Mouse (Mus musculus): ENCODE results near the gene Syt12.

Gene Syt12

DNA sequence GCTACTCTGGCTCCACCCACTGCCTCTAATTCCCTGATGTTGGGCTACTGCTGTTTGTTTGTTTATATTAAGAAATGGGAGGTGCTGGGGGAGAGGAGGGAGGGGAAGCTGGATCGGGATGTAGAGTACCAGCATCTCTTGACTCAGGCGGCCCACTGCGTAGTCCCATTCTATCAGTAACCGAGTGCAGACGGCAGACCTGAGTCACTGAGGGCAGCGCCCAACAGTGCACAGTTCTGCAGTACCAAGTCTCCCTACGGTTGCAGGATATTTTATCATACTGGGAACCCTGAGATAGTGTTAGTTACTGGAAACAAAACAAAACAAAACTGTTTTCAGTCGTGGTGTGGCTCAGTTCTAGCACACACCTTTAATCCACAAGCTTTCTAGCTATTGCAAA lies 26.1 kb downstream of the Syt12 start:
- in situ Hi-C loops (cut with MboI; ENCODE audit: unreplicated experiment in 2 of 2): no loop called here

DNA sequence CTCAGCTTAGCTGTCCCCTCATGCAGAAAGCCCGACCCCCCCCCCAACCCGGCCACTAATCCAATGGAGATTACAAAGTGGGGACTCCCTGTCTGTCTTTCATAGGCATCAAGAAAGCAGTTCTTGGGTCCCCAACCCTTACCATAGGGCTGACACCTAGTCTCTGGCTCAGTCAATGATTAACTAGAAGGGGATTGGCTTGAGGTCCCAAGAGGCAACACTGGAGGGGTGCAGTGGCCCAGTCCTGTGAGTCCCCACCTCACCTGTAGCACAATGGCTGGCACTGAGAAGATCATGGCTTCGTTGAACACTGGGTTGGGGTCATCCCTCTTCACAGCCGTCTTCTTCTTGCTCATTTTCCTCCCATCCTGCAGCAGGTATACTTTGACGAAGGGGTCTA lies 26.6 kb downstream of the Syt12 start:
- in situ Hi-C loops (cut with MboI; ENCODE audit: unreplicated experiment in 2 of 2): no loop called here

GRCm38 (mm10) chr19:4449230-4449629 lies 28.0 kb downstream of the Syt12 start:
- in situ Hi-C loops (cut with MboI; ENCODE audit: unreplicated experiment in 2 of 2): loop anchor here in 1 of 2 experiments (25.0 kb wide), 1 partner anchor 362 kb away; the partner anchor contains the start of genes Cabp2, Cdk2ap2 and Pitpnm1

DNA sequence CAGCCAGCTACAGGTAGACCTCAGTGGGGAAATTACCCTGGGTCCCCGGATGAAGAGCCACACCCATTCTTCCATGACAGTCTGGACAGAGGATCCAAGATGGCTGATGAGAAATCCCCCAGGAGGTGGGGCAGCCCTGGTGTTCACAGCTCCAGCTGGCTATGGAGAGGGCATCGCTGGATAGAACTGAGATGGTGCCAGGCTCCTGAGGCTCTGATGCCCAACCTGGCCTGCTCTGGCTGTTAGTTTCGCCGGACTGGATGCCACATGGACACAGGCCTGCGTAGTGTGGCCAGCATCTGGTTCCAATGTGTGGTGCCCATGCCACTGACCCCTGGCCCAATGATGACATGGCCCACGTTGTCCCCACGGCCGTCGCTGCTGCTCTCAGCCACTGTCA lies 29.8 kb downstream of the Syt12 start:
- in situ Hi-C loops (cut with MboI; ENCODE audit: unreplicated experiment in 2 of 2): loop anchor here in 1 of 2 experiments (25.0 kb wide), 1 partner anchor 360 kb away; the partner anchor contains the start of genes Cabp2, Cdk2ap2 and Pitpnm1

DNA sequence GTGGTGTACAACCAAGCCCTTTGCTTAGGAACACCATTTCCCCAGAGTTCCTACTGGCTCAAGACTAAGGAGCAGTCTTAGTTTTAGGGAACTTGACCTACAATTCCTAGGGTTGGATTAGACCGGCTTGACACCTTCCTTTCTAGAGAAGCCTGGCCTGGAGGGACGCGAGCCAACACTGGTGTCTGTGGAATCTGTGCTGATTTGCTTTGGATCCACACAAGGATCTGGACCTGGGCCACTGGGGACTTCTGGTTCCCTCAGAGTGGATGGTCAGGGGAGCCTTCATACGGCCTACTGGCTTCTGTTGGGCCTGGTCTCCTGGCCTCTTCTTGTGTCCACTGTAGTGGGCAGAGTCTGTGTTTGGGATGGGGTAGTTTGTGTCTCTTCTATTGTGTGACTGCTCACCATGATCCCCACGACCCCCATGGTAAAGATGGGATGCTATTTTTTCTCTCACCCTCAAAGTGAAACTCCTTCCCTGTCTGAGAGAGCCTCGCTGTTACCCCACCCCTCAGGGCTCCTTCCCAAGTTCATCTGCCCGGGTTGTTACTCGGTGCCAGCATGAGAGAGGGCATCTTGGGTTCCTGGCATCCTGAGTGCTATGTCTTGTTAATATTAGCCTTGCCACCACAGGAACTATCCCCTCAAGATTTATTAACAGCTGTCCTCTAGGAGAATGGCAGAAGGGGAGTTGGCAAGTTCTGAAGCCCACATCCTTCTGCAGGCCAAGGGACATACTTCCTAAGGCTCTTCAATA lies 30.4 kb downstream of the Syt12 start:
- in situ Hi-C loops (cut with MboI; ENCODE audit: unreplicated experiment in 2 of 2): loop anchor here in 1 of 2 experiments (25.0 kb wide), 1 partner anchor 360 kb away; the partner anchor contains the start of genes Cabp2, Cdk2ap2 and Pitpnm1

DNA sequence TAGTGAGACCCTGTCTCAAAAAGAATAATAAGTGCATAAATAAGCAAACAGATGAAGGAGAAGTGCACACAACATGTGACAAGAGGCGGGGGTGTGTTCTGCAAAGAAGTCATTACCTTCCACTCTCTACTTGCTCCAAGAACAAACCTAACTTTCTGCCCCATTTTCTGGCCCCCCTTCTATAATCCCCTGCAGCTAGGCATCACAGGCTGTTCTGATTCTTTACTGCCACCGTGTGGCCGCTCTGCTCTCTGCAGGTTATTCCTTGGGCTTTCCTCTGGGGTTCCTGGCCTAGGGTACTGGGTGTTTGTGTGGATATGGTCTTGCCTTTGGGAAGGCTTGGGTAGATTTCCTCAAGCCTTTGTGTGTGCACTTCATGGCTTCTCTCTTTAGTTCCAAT lies 34.8 kb downstream of the Syt12 start:
- in situ Hi-C loops (cut with MboI; ENCODE audit: unreplicated experiment in 2 of 2): loop anchor here in 1 of 2 experiments (25.0 kb wide), 1 partner anchor 355 kb away; the partner anchor contains the start of genes Cabp2, Cdk2ap2 and Pitpnm1

DNA sequence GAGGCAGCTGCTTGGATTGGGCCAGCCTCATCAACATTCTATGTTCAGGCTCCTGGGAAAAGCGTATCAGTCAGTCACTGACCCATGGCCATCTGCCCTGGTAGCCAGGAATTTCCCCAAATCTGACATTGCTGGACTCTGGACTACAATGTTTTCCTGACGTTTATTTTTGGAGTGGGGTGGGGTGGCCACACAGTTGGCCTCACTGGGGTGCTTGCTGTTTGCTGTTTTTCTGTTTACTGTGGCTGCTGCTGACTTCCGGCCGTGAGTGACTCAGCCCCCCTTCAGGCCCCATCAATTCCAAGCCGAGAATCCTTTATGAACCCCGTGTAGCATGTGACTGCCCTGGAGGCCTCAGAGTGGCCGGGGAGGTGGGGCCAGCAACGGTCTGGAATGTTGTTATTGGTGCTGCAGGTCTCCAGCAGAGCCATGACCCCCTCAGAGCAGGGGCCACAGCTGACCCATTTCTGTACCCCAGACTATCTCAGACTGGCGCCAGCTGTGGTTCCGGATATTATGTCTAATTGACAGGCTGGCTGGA lies 35.6 kb downstream of the Syt12 start:
- in situ Hi-C loops (cut with MboI; ENCODE audit: unreplicated experiment in 2 of 2): loop anchor here in 1 of 2 experiments (25.0 kb wide), 1 partner anchor 354 kb away; the partner anchor contains the start of genes Cabp2, Cdk2ap2 and Pitpnm1

DNA sequence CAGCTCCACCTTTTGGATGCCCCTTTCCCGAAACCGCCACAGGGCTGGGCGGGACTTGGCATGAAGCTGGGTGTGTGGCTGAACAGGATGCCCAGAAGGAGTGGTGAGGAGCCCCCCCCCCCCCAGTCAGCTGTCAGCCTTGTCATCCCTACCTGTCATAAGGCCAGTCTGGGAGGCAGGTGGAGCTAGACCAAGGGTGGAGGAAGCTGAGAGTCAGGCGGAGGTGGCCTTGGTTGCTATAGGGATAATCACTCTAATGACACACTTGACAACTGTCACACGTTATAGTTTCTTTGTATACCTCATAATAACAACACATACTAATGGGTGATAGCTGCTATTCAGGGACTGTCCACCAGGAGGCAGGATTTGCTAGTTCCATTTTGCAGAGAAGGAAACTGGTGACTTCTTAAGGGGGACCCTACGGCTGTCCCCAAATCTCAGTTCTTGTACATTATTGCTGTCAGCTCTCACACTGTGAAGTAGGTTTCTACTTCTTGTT lies 36.1 kb downstream of the Syt12 start:
- in situ Hi-C loops (cut with MboI; ENCODE audit: unreplicated experiment in 2 of 2): loop anchor here in 1 of 2 experiments (25.0 kb wide), 1 partner anchor 354 kb away; the partner anchor contains the start of genes Cabp2, Cdk2ap2 and Pitpnm1

DNA sequence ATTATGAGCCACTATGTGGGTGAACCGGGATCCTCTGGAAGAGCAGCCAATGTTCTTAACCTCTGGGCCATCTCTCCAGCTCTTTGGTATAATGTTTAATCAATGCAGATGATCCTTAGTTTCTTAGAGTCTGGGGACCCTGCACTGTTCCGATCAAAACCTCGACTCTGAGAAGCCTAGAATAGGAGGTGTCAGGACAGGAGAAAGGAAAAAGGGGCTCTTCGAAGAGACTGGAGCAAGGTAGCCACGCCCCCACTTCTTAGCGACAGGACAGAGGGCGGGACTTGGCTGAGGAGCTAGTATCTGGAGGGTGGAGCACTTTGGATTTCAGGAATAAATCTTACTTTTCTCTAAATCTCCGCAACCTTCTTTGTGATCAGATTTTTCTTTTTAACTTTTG lies 37.0 kb downstream of the Syt12 start:
- in situ Hi-C loops (cut with MboI; ENCODE audit: unreplicated experiment in 2 of 2): loop anchor here in 1 of 2 experiments (25.0 kb wide), 1 partner anchor 353 kb away; the partner anchor contains the start of genes Cabp2, Cdk2ap2 and Pitpnm1

- in situ Hi-C loops (cut with MboI; ENCODE audit: unreplicated experiment in 2 of 2): loop anchor here in 1 of 2 experiments (25.0 kb wide), 1 partner anchor 352 kb away; the partner anchor contains the start of genes Cabp2, Cdk2ap2 and Pitpnm1
Observed at GRCm38 (mm10) chr19:4439161-4439801, 38.0 kb downstream of the Syt12 start, which contains the start of gene Rhod. Rhod (minus strand) TSS chr19:4439432.

GRCm38 (mm10) chr19:4438791-4439160 lies 38.5 kb downstream of the Syt12 start:
- in situ Hi-C loops (cut with MboI; ENCODE audit: unreplicated experiment in 2 of 2): loop anchor here in 1 of 2 experiments (25.0 kb wide), 1 partner anchor 351 kb away; the partner anchor contains the start of genes Cabp2, Cdk2ap2 and Pitpnm1

GRCm38 (mm10) chr19:4437886-4438285 lies 39.4 kb downstream of the Syt12 start:
- in situ Hi-C loops (cut with MboI; ENCODE audit: unreplicated experiment in 2 of 2): loop anchor here in 1 of 2 experiments (25.0 kb wide), 1 partner anchor 351 kb away; the partner anchor contains the start of genes Cabp2, Cdk2ap2 and Pitpnm1

- in situ Hi-C loops (cut with MboI; ENCODE audit: unreplicated experiment in 2 of 2): loop anchor here in 1 of 2 experiments (25.0 kb wide), 1 partner anchor 349 kb away; the partner anchor contains the start of genes Cabp2, Cdk2ap2 and Pitpnm1
Observed at GRCm38 (mm10) chr19:4436254-4436653, 41.0 kb downstream of the Syt12 start.

DNA sequence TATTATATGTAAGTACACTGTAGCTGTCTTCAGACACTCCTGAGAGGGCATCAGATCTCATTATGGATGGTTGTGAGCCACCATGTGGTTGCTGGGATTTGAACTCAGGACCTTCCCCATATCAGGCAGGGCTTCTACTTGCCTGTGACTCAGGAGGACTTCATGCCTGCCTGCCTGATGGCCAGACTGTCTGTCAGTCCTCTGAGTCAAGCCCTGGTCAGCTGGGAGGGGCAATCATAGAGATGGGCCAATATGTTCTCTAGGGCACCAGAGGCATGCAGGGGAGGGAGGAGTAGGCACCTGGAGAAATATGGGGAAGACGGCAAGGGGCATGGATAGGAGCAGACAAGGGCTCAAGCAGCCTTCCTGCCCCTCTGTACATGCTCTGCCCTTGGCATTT lies 42.2 kb downstream of the Syt12 start:
- in situ Hi-C loops (cut with MboI; ENCODE audit: unreplicated experiment in 2 of 2): loop anchor here in 1 of 2 experiments (25.0 kb wide), 1 partner anchor 348 kb away; the partner anchor contains the start of genes Cabp2, Cdk2ap2 and Pitpnm1

DNA sequence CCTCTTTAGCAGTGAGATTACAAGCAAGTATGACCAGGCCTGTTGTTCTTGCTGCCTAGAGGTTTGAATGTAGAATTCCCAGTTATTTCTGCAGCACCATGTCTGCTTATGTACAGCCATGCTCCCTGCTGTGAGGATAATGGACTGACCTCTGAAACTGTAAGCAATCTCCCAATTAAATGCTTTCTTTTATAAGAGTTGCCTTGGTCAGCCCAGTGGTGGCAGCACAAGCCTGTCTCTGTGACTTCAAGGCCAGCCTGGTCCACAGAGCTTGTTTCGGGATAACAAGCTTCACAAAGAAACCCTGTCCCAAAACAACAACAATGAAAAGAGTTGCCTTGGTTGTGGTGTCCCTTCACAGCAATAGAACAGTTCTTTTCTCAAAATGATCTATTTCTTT lies 43.5 kb downstream of the Syt12 start:
- in situ Hi-C loops (cut with MboI; ENCODE audit: unreplicated experiment in 2 of 2): loop anchor here in 1 of 2 experiments (25.0 kb wide), 1 partner anchor 346 kb away; the partner anchor contains the start of genes Cabp2, Cdk2ap2 and Pitpnm1

- in situ Hi-C loops (cut with MboI; ENCODE audit: unreplicated experiment in 2 of 2): loop anchor here in 1 of 2 experiments (25.0 kb wide), 1 partner anchor 343 kb away; the partner anchor contains the start of genes Cabp2, Cdk2ap2 and Pitpnm1
Observed at GRCm38 (mm10) chr19:4430091-4430620, 47.1 kb downstream of the Syt12 start.

GRCm38 (mm10) chr19:4425610-4426366 lies 51.5 kb downstream of the Syt12 start:
- in situ Hi-C loops (cut with MboI; ENCODE audit: unreplicated experiment in 2 of 2): loop anchor here in 1 of 2 experiments (25.0 kb wide), 1 partner anchor 338 kb away; the partner anchor contains the start of genes Cabp2, Cdk2ap2 and Pitpnm1

GRCm38 (mm10) chr19:4423021-4423420 lies 54.2 kb downstream of the Syt12 start:
- in situ Hi-C loops (cut with MboI; ENCODE audit: unreplicated experiment in 2 of 2): loop anchor here in 1 of 2 experiments (25.0 kb wide), 1 partner anchor 336 kb away; the partner anchor contains the start of genes Cabp2, Cdk2ap2 and Pitpnm1
